Mouse (Mus musculus): ENCODE measurements around the gene Gpr119.

The Gpr119 gene

DNA sequence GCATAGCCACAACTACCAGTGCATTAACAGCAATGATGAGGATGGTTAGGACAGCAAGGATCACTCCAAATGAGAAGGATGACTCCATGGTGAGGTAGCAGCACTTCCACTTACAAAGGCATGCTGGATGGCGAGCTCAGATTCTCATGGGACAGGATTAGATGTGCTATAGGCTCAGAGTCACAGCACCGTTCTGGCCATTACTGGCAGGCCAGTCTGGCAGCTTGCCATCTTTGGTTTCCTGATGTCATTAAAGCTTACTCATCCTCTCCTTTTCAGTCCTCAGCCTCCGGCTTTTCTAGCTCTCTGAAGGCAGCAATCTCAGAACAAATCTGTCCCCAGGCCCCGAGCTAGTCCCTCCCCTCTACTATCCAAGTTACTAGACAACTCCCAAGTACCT is at the start of gene Gpr119:
TSS of gene Gpr119 (minus strand) at position 308 of the 400 bp plus-strand sequence.
- peak; percentile 10 for DNase-seq

DNA sequence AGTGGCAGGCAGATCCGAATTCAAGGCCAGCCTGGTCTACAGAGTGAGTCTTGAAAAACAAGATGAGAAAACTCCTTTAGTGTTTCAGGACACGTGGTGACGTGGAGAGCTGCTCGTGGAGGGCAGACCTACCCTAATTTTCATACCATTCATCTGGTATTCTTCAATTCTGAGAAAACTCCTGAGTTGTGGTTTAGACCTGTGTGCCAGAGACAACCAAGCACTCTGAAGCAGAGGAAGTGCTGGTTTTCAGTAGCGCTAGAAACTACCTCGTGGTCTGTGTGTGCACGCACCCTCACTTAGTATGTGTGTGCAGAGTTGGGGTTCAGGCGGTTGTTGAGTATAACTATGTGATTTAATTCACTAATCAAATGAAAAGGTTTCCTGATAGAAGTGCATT is 38.6 kb upstream of the Gpr119 start:
- no peak for DNase-seq

DNA sequence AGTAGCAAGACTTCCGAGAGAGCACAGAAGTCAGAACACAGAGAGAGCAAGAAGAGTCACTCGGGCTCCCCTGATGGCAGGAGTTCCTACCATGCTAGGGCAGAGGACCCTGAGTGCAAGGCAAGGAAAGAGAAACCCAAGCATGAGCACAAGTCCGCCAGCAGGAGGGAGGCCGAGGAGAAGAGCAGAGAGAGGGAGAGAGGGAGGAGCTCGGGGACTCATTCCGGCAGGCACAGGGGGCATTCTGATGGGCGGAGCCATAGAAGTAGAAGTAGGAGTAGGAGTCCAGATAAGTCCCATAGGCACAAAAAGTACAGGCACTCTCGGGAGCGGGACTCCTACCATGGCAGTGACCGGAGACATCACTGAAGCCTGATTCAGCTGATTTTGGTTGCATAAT is 35.4 kb upstream of the Gpr119 start:
- DNase-seq: no peak

DNA sequence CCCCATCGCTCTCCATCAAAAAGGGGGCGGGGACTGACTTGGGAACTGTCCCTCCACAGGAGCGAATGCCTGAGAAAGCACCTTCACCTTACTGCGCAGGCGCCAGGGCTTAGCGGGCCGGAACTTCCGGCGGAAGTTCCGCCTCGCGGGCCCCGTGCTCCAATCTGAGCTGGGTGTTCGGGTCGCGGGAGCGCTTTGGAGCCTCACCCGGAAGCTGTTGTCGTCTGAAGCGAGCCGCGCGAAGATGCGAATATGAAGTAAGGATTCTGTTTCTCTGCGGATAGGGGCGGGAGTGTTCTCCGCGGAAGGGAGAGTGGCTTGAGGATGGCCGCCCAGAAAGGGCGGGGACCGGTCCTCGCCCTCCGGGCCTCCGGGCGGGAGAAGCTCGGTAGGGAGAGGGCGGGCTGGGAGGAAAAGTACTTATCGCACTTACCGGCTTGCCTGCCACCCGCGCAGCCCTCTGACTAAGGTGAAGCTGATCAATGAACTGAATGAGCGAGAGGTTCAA is 20.6 kb upstream of the Gpr119 start, which contains the start of gene Rbmx2:
TSS of gene Rbmx2 (plus strand) at position 141 of the 508 bp plus-strand sequence.
- DNase-seq: peak; percentile 93

DNA sequence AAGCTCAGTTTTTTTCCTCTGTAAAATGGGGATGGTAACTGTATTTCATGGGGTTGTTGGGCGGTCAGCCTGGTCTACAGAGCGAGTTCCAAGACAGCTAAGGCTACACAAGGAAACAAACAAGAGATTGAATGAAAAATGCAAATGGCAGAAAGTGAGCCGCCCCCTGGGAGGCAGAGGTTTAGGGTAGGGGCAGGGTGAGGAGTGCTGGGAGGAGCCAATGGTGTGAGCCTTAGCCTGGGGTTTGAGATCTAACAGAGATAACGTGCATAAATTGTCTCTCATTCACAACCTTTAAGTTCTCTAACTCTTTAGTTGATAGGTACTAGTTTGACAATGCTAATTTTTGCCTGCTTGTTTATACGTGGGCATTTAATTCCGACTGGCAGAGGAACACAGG is 20.2 kb upstream of the Gpr119 start:
- DNase-seq: no peak

DNA sequence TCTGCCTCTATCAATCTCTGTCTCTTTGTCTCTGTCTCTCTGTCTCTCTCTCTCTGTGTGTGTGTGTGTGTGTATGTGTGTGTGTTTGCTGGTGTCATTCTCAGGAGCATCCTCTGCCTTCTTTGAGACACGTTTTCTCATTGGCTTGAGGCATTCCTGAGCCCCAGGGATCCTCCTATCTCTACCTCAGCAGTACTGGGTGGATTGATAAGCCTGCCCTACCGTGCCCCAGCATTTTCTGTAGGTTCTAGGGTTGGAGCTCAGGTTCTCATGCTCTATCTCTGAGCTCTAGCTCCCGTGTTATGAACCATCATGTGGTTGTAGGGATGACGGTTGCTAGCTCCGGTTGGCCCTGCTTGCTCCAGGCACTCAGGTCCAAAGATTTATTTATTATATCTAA is 9.6 kb upstream of the Gpr119 start:
- no peak for DNase-seq

DNA sequence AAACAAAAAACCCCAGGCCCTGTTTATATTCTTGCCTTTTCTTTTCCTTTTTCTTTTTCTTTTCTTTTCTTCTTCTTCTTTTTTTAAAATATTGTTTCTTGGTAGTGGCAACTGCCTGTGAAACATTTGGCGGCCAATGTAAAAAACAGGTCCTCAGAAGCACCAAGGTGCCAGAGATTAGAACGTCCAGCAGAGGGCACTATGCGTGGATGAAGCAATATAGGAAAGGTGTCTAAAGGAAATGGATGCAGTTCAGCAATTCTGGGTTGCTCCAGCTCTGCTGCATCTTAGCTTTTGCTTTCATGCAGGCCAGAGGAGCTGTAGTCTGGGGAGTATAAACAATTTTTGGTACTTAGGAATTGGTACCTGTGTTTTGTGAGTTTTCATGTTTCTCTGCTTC is 9.2 kb upstream of the Gpr119 start:
- DNase-seq: peak; percentile 59

DNA sequence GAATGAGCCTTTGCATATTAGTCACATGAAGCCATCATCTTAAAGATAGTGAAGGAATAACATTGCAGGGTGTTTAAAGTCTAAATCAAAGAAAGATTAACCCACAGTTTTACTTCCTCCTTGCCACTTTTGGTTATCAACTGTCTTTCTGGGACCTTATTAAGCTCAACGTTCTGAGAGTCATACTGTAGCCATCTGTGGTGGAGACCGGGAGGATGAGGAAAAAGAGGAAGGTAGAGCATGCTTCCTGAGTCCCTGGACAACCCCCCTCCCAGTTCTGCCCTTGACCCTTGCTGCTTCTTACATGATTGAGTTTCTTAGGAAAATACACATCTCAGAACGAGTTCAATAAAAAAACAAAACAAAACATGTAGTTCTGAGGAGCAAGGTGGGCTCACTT is 2.6 kb downstream of the Gpr119 start:
- no peak for DNase-seq

DNA sequence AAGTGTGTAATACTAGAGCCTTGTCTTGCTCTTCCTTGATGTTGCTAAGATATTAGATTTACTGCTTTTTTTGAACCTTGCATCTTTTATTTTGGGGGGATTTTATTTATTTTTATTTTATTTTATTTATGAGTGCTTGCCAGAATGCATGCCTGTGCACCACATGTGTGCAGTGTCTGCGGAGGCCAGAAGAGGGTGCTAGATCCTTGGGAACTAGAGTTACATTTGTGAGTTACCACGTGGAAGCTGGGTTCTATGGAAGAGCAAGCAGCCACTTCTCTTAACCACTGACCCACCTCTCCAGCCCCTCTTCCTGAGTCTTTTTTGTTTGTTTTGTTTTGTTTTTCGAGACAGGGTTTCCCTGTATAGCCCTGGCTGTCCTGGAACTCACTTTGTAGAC is 4.7 kb downstream of the Gpr119 start:
- DNase-seq: no peak

DNA sequence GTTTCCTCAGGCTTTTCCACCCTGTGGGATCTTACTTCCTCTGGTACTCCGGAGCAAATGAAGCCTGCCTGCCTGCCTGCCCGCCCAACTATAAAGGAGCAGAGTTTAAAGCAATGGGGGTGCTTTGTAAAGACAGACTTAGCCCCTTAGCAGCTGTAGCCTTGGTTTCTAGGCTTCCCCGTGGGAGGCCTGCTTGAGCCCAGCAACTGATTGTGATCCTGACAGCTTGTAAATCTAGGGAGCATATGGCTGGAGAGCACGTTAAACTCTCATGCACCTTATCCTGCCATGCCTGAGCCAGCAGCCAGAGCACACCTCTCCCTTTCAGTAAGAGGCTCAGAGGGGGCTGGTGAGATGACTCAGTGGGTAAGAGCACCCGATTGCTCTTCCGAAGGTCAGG is 7.5 kb downstream of the Gpr119 start:
- DNase-seq: no peak

DNA sequence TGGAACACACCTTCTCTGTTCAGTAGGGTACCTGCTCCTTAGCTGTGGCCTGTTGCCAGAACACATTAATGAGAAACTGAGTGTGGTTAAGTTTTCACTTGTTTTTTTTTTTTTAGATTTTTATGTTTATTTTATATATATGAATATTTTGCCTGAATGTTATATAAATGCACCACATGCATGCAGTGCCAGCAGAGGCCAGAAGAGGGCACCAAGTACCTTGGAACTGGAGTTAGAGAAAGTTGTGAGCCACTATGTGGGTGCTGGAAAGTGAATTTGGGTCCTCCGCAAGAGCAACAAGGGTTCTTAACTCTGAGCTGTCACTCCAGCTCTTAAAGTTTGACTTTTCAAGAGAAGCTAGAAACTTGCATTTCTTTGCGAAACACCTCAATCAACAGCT is 30.2 kb downstream of the Gpr119 start:
- peak; percentile 40 for DNase-seq

DNA sequence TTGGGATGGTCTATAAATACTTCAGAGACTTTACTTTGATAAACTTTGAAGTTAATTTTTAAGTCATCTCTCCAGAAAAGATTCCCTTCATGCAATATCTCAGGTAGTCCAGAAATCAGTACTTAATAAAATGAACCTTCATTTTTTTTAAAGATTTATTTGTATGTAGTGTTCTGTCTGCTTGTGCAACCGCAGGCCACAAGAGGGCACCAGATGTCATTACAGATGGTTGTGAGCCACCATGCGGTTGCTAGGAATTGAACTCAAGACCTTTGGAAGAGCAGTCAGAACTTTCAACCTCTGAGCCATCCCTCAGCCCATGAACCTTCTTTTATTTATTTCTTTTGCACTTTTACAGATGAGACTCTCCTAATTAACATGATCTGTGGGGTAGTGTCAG is 37.2 kb downstream of the Gpr119 start:
- DNase-seq: peak; percentile 5

DNA sequence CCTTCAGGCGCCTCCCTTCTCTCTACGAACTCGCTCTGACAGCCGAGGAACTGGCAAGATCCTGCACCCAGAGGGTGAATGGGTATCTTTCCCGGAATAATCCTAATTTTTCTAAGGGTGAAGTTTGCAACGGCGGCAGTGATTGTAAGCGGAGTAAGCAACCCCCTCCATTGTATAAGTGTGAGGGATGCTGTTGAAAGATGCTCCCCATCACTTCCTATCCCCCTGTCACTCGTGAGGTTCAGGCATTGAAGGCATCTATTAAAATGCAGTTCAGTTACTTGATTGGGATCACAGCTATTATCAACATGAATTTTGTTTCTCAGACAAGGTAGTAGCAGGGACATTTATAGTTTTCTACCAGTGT is 50.2 kb downstream of the Gpr119 start:
- DNase-seq: no peak

DNA sequence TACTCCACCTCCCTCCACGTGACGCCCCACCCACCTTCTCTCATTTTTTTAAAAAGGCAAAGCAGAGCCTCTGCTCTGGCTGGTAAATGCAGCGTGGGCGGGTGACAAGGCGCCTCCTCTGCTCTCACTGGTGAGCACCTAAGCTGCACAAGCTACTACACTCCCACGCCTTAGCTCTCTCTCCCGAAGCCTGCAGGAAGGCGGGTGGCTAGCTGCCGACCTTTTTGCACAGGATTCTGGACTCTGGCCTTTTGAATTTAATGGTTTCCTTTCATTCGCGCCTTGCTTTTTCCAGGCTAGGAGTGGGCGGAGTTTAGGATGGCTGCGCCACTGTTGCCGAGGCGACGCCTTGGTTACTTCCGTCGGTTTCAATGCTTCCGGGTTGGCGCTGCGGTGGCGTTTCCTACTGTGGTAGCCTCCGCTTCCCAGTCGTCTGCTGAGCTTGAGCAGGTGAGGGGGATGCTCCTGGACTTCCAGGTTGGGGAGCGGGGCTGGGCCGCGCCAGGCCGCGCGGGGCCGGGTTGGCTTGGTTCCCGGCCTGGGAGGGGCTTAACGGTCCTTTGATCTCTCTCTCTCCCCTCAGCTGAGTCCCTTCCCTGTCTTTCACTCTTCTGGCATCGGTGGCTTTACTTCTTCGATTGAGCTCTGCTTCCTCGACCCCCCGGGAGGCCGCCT is 50.8 kb downstream of the Gpr119 start, which contains the start of gene Slc25a14:
TSS of gene Slc25a14 (plus strand) at position 35 of the 675 bp plus-strand sequence.
- DNase-seq: peak; percentile 86

DNA sequence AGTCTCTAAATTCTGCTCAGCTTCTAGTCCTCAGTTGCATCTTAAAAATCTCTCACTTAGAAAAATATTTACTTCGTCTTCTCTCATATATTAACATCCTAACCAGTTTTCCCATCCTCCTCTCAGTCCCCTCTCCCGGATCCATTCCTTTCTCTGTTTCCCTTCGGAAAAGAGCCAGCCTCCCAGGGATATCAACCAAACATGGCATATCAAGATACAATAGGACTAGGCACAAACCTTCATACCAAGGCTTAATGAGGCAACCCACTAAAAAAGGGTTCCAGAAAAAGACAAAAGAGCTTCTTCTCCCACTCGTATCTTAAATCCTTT is 51.3 kb downstream of the Gpr119 start:
- DNase-seq: no peak

Data from kidney, postnatal 10 days (tissue).